Mouse (Mus musculus): ENCODE data around the gene Rps5. TPM values are rescaled to one million over a fixed set of nuclear protein-coding genes. Genes with fewer than 3 reads are reported as not detected.

Gene Rps5
- 2,861 TPM for total RNA-seq (2023)

GRCm38 (mm10) chr7:12921705-12922465, at the start of gene Rps5:
Gene Rps5, plus strand, starts transcription at chr7:12922290.

GRCm38 (mm10) chr7:12880911-12881660, 41.0 kb upstream of the Rps5 start, which contains the start of gene Zfp128:
Gene Zfp128, plus strand, starts transcription at chr7:12881177.

GRCm38 (mm10) chr7:12897655-12898410, 24.3 kb upstream of the Rps5 start, which contains the start of gene Zscan22:
Gene Zscan22, plus strand, starts transcription at chr7:12897815.

GRCm38 (mm10) chr7:12927191-12927680, 5.1 kb downstream of the Rps5 start, which contains the start of gene Rnf225:
Gene Rnf225, plus strand, starts transcription at chr7:12927416.

GRCm38 (mm10) chr7:12965678-12966091, 43.6 kb downstream of the Rps5 start, which contains the start of gene Zfp324:
Gene Zfp324, plus strand, starts transcription at chr7:12965838.

Other genes starting within 250 kb of the Rps5 start
- not detected for gene Vmn2r55, start 237.3 kb upstream of the Rps5 start, total RNA-seq (2023)
- gene Vmn2r56, start 187.3 kb upstream of the Rps5 start, total RNA-seq (2023) = not detected
- 18.7 TPM for gene Zscan18, start 118.7 kb upstream of the Rps5 start, total RNA-seq (2023)
- gene Zfp329, start 103.4 kb upstream of the Rps5 start, total RNA-seq (2023) = 14.3 TPM
- gene Zfp110, start 87.5 kb upstream of the Rps5 start, total RNA-seq (2023) = 94.9 TPM
- 1.8 TPM for gene Zfp128, start 41.1 kb upstream of the Rps5 start, total RNA-seq (2023)
- 10.0 TPM for gene Zscan22, start 24.5 kb upstream of the Rps5 start, total RNA-seq (2023)
- gene Rnf225, start 5.1 kb downstream of the Rps5 start, total RNA-seq (2023) = 1.0 TPM
- 3.5 TPM for gene Zfp324, start 43.5 kb downstream of the Rps5 start, total RNA-seq (2023)
- 9.0 TPM for gene Zfp446, start 55.6 kb downstream of the Rps5 start, total RNA-seq (2023)
- 0.41 TPM for gene Slc27a5, start 75.9 kb downstream of the Rps5 start, total RNA-seq (2023)
- 405 TPM for gene Trim28, start 76.8 kb downstream of the Rps5 start, total RNA-seq (2023)
- gene Zbtb45, start 87.7 kb downstream of the Rps5 start, total RNA-seq (2023) = 17.4 TPM
- gene Chmp2a, start 112.5 kb downstream of the Rps5 start, total RNA-seq (2023) = 106 TPM
- gene Ube2m, start 116.0 kb downstream of the Rps5 start, total RNA-seq (2023) = 84.1 TPM
- 0.44 TPM for gene Mzf1, start 132.5 kb downstream of the Rps5 start, total RNA-seq (2023)
- not detected for gene Vmn1r85, start 172.9 kb downstream of the Rps5 start, total RNA-seq (2023)
- not detected for gene Vmn1r86, start 197.6 kb downstream of the Rps5 start, total RNA-seq (2023)
- gene Vmn1r87, start 217.9 kb downstream of the Rps5 start, total RNA-seq (2023) = not detected
- gene Vmn1r88, start 237.3 kb downstream of the Rps5 start, total RNA-seq (2023) = 0.15 TPM

All from CD4-positive naive resting alpha-beta T cell, adult 57 days (primary cell).